Mouse (Mus musculus) myocyte (in vitro differentiated cells): ENCODE measurements around the gene Slc9a7. TPM values are rescaled to one million over a fixed set of nuclear protein-coding genes. Genes with fewer than 3 reads are reported as not detected.

Source experiments
- H3K27me3 ChIP-seq: one replicate; pipeline ENCODE4 v1.6.1; 2011; ENCODE audit not compliant: control insufficient read depth, insufficient read depth, insufficient read length
- H3K36me3 ChIP-seq: one replicate; pipeline ENCODE4 v1.6.1; 2011; ENCODE audit not compliant: control insufficient read depth, insufficient read depth
- H3K4me2 ChIP-seq: one replicate; pipeline ENCODE4 v1.6.1; 2011; ENCODE audit warnings: low read depth, control low read depth
- H3K4me3 ChIP-seq: one replicate; pipeline ENCODE4 v1.5.1; 2011; ENCODE audit warnings: mild to moderate bottlenecking, control low read depth, moderate library complexity
- H3K79me2 ChIP-seq: one replicate; pipeline ENCODE4 v1.6.1; 2011; ENCODE audit not compliant: control insufficient read depth, insufficient read depth
- H3ac ChIP-seq: one replicate; pipeline ENCODE4 v1.6.1; 2011; ENCODE audit not compliant: control insufficient read depth, insufficient read length
- CEBPB ChIP-seq: IDR thresholded peaks from 2 replicates; pipeline ENCODE4 v1.6.1; 2011; ENCODE audit warnings: mild to moderate bottlenecking, moderate library complexity; ENCODE audit not compliant: poor library complexity, insufficient read depth, severe bottlenecking
- E2F4 ChIP-seq: IDR thresholded peaks from one replicate; pipeline ENCODE4 v1.6.1; 2011; ENCODE audit warnings: mild to moderate bottlenecking, control low read depth, moderate library complexity; ENCODE audit not compliant: insufficient read depth
- MAX ChIP-seq: IDR thresholded peaks from one replicate; pipeline ENCODE4 v1.6.1; 2011; ENCODE audit warnings: low read depth, mild to moderate bottlenecking, control low read depth
- MYOD1 ChIP-seq, 3 experiments: IDR thresholded peaks; one replicate each; pipeline ENCODE4 v1.6.1; 2011; ENCODE audit warnings: control low read depth in 2 of 3, low read depth in 2 of 3, mild to moderate bottlenecking in 2 of 3, moderate library complexity in 1 of 3; ENCODE audit not compliant: insufficient read length in 2 of 3, control insufficient read depth in 1 of 3
- MYOG ChIP-seq, 3 experiments: IDR thresholded peaks; one replicate each; pipeline ENCODE4 v1.6.1; 2011; ENCODE audit warnings: control low read depth in 2 of 3, low read depth in 2 of 3, mild to moderate bottlenecking in 2 of 3; ENCODE audit not compliant: insufficient read length in 2 of 3, control insufficient read depth in 1 of 3, insufficient read depth in 1 of 3
- POLR2A ChIP-seq: IDR thresholded peaks from one replicate; pipeline ENCODE4 v1.6.1; 2011; ENCODE audit warnings: low read depth, mild to moderate bottlenecking, control low read depth, moderate library complexity; ENCODE audit not compliant: insufficient read length
- POLR2AphosphoS2 ChIP-seq: IDR thresholded peaks from one replicate; pipeline ENCODE4 v1.6.1; 2011; ENCODE audit warnings: low read depth, control low read depth; ENCODE audit not compliant: insufficient read length
- REST ChIP-seq: IDR thresholded peaks from one replicate; pipeline ENCODE4 v1.6.1; 2011; ENCODE audit warnings: mild to moderate bottlenecking, control low read depth, moderate library complexity; ENCODE audit not compliant: insufficient read depth, insufficient read length
- SRF ChIP-seq: IDR thresholded peaks from one replicate; pipeline ENCODE4 v1.6.1; 2011; ENCODE audit warnings: low read depth; ENCODE audit not compliant: control insufficient read depth, insufficient read length
- TCF12 ChIP-seq: IDR thresholded peaks from one replicate; pipeline ENCODE4 v1.6.1; 2011; ENCODE audit warnings: mild to moderate bottlenecking, control low read depth; ENCODE audit not compliant: poor library complexity, insufficient read depth, severe bottlenecking
- TCF3 ChIP-seq: IDR thresholded peaks from one replicate; pipeline ENCODE4 v1.6.1; 2011; ENCODE audit warnings: low read depth, control low read depth; ENCODE audit not compliant: insufficient read length
- USF1 ChIP-seq: IDR thresholded peaks from one replicate; pipeline ENCODE4 v1.6.1; 2011; ENCODE audit warnings: low read depth, mild to moderate bottlenecking, control low read depth, moderate library complexity
- polyA plus RNA-seq: library from polyadenylated mRNA; unstranded; fragments of >200 nt; fragmentation: generic; extraction: Trizol; gene quantifications from one replicate; pipeline ENCODE4 v1.2.1, GENCODE M21; 2012; ENCODE audit warnings: missing spikeins

Gene Slc9a7
- 0.13 TPM for polyA plus RNA-seq

DNA sequence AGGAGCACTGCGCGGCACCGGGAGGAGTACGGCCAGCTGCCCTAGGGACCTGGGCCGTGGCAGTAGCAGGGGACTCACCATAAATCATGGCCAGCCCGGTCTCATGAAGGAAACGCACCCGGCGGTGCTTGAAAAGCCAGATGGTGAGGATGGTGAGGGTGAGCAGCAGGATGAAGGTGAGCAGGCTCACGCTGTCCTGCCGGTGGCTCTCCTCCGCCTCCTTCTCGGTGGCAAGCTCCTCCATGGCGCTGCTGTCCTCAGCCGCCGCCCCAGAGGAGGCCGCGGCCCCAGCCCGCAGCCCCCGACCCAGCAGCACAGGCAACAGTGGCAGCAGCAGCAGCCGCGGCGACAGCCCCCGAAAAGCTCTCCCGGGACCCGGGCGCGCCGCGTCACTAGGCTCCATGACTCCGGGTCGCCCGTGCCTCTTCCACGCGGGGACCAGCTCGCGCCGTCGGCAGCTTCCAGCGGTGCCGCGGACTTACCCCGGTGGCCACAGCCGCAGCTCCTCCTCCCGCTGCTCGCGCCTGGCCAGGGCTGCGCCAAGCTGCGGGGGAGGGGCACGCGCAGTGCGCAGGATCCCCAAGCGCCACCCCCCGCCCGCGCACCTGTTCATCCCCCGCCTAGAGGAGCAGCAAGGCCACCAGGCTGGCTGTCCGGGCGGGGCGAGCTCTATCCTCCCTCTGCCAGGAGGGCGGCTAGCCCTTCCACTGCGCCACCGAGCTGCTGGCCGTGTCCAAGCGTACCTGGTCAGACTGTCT is at the start of gene Slc9a7:
TSS of gene Slc9a7 (minus strand) at position 526 of the 758 bp plus-strand sequence.
- Histone ChIP-seq H3K27me3 (peaks cover 8% of the 10 kb centered on the region), H3K4me2 (peak within 1 kb of the TSS; percentile 30), H3K36me3 (no peaks in the 10 kb centered on the region), H3K4me3 (no peak within 1 kb of the TSS), H3K79me2 (no peaks in the 10 kb centered on the region), H3ac (no peak within 1 kb of the TSS)
- no peak for TF ChIP-seq MAX
- peak in 2 of 3 experiments; percentile 46 to 67 for TF ChIP-seq MYOG (IDR thresholded peaks at IDR 0.05; ENCODE audit: control insufficient read depth in 1 of 3, insufficient read depth in 1 of 3, insufficient read length in 2 of 3, low read depth in 2 of 3)
- no peak for TF ChIP-seq CEBPB
- no peak for TF ChIP-seq E2F4
- TF ChIP-seq TCF3 = no peak
- TF ChIP-seq USF1 = no peak
- no peak for TF ChIP-seq POLR2A
- no peak for TF ChIP-seq POLR2AphosphoS2
- no peak for TF ChIP-seq REST
- peak in 2 of 3 experiments; percentile 20 to 71 for TF ChIP-seq MYOD1 (IDR thresholded peaks at IDR 0.05; ENCODE audit: control insufficient read depth in 1 of 3, insufficient read length in 2 of 3, low read depth in 2 of 3)
- no peak for TF ChIP-seq SRF
- TF ChIP-seq TCF12 = no peak

DNA sequence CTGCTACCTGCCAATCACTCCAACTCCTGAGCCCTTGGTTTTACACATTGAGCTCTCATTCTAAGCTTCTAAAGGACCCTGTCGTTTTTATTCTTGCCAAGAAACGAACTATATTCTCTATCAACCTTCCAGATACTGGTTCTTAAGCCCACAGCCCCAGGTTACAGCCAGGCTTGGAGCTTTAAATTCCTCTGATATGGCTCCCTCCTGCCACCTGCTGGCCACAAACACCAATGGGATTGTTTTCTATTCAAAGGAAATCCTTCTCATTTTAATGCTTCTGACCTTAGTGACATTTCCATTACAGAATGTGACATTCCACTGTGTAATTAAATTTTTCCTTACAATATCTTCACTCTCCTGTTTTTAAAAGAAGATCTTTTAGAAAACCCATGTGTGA is 44.1 kb upstream of the Slc9a7 start:
- TF ChIP-seq MYOD1 (IDR thresholded peaks at IDR 0.05; ENCODE audit: control insufficient read depth in 1 of 3, insufficient read length in 2 of 3, low read depth in 2 of 3) (no peak), MYOG (IDR thresholded peaks at IDR 0.05; ENCODE audit: control insufficient read depth in 1 of 3, insufficient read depth in 1 of 3, insufficient read length in 2 of 3, low read depth in 2 of 3) (no peak), SRF (no peak), CEBPB (no peak), E2F4 (no peak), TCF12 (no peak), POLR2AphosphoS2 (no peak), MAX (no peak), POLR2A (no peak), REST (no peak)
- Histone ChIP-seq H3K4me3 (no peak overlapping the region), H3K4me2 (no peak overlapping the region), H3K27me3 (no peaks in the 10 kb centered on the region), H3ac (no peak overlapping the region), H3K79me2 (no peaks in the 10 kb centered on the region), H3K36me3 (no peaks in the 10 kb centered on the region)

DNA sequence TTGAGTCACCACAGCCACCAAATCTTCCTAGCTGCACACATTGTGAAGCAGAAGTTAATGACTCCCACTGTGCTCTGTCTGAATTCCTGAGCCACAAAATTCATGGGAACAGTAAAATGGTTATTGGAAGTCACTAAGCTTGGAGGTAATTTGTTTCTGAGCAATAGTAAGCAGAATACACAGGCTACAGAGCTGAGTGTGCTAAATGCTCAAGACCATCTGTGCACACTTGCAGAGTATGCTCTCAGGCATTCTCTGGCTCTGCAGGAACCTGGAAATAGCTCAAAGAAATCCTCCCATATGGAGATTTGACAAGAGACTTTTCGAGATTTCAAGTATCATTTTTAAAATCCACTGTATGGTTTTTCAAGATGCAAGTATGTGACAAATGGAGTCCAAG is 41.1 kb upstream of the Slc9a7 start:
- Histone ChIP-seq H3K4me3 (no peak overlapping the region), H3K79me2 (no peaks in the 10 kb centered on the region), H3K36me3 (no peaks in the 10 kb centered on the region)

DNA sequence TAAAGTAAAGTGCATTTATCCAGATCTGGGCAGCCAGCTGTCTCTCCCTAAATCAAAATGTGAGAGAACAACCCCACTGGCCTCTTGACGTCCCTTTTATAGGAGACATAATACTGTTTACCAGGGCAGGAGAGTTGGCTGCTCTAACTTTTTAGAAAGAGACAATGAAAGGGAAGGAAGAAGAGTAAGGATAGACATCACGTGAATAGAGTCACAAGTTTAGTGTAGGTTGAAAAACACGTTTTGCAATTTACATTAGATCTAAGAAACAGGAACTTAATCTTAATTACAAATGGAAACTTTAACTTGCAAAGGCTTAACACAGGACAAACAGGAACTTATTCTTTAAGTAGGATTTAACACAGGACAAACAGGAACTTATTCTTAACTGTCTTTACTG is 15.6 kb upstream of the Slc9a7 start:
- TF ChIP-seq REST (no peak), MYOD1 (IDR thresholded peaks at IDR 0.05; ENCODE audit: control insufficient read depth in 1 of 3, insufficient read length in 2 of 3, low read depth in 2 of 3) (no peak), TCF3 (no peak), MYOG (IDR thresholded peaks at IDR 0.05; ENCODE audit: control insufficient read depth in 1 of 3, insufficient read depth in 1 of 3, insufficient read length in 2 of 3, low read depth in 2 of 3) (no peak), E2F4 (no peak), POLR2A (no peak), SRF (no peak), TCF12 (no peak), CEBPB (no peak), MAX (no peak), POLR2AphosphoS2 (no peak), USF1 (no peak)
- no peak overlapping the region for H3K4me3 ChIP-seq
- no peaks in the 10 kb centered on the region for H3K36me3 ChIP-seq

More for the DNA sequence above, 41.1 kb upstream of the Slc9a7 start:
- TF ChIP-seq MAX = no peak
- TF ChIP-seq TCF12 = no peak
- no peak for TF ChIP-seq MYOG (IDR thresholded peaks at IDR 0.05; ENCODE audit: control insufficient read depth in 1 of 3, insufficient read depth in 1 of 3, insufficient read length in 2 of 3, low read depth in 2 of 3)
- TF ChIP-seq POLR2AphosphoS2 = no peak
- no peak for TF ChIP-seq USF1
- no peak for TF ChIP-seq TCF3
- TF ChIP-seq E2F4 = no peak
- TF ChIP-seq SRF = no peak
- TF ChIP-seq POLR2A = no peak
- TF ChIP-seq MYOD1 (IDR thresholded peaks at IDR 0.05; ENCODE audit: control insufficient read depth in 1 of 3, insufficient read length in 2 of 3, low read depth in 2 of 3) = no peak
- no peak for TF ChIP-seq REST
- no peak for TF ChIP-seq CEBPB
- H3K27me3 ChIP-seq = no peaks in the 10 kb centered on the region
- peak overlapping the region; percentile 58 for H3K4me2 ChIP-seq
- H3ac ChIP-seq = no peak overlapping the region

More for the DNA sequence above, 15.6 kb upstream of the Slc9a7 start:
- Histone ChIP-seq H3ac (no peak overlapping the region), H3K79me2 (no peaks in the 10 kb centered on the region), H3K4me2 (no peak overlapping the region), H3K27me3 (no peaks in the 10 kb centered on the region)
